13 mouse cellular contexts compared by ENCODE assay signal in the genomic region with DNA sequence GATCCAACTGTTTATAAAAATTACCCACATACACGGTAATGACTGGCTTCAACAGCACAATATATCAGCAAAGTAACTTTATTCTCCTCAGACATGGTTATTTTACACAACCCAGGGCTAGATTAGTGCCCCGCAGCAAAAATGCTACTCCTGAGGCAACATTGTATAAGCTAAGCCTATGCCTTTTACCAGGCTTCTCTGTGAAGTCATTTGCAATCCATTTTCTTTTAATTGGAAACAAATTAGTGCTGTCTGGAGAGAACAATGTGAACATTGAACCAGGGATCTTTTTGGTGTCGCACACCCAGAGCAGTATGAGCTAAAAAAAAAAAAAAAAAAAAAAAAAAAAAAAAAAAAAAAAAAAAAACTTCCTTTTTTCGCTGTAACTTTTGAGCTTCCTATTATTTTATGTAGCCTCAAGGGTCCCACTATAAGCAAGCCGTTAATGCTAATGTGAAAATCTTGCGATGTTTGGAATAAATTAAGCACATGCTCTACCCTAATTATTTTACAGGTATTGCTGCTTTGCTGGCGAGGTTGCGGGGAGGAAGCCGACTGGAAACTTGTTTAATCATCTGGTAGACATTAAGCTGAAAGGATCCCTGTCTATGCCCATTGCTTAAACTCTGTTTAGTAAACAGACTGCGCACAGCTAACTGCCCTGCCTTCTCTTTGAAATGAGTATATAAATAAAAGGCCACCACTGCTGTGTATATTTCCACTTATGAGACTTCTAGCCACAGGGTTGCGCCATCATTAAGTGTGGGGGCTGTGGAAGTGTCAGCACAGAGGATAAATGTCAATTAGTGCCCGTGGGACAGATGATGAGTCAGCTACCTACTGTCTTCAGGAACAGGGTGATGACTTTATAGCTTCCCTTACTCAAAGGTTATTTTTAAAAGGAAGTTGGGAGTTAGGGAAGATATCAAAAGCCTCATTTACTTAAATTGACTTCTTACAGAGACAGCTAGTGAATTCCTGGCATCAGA.
DNase-seq lines count a peak whose midpoint lies in the region; ATAC-seq lines count a peak whose summit lies in the region.
"Had no signal": no experiment of that assay in that cellular context is flagged by ENCODE, and none has a peak within 500 bp of the region (broad histone marks: within the 10 kb centered on the region; RNA-seq: fewer than 3 reads in every experiment).

No protein-coding gene starts in this region.

- peak; percentile 4 for DNase-seq in midbrain, embryonic 14.5 days
- no peak for DNase-seq in midbrain, embryonic 11.5 days (ENCODE audit: low spot score, missing footprints)
- peak; percentile 28 for DNase-seq in embryo, embryonic 9.5 days (ENCODE audit: extremely low spot score)
- peak; percentile 39 for DNase-seq in retina, embryonic 14.5 days (ENCODE audit: low spot score)
- DNase-seq in frontal cortex, postnatal 25 days (ENCODE audit: low spot score in 2 of 2) = no peak
- no peak for DNase-seq in right cerebral cortex, adult 2 months (ENCODE audit: low spot score in 2 of 2)
- DNase-seq in heart, embryonic 10.5 days (ENCODE audit: low spot score) = no peak
- DNase-seq: heart, adult 18-20 months; liver had no signal

- no peaks in the 10 kb centered on the region for H3K4me1 ChIP-seq in midbrain, embryonic 14.5 days (ENCODE audit: control insufficient read depth, insufficient read depth, low read length)
- H3K4me1 ChIP-seq in midbrain, embryonic 11.5 days (ENCODE audit: control insufficient read depth, insufficient read depth, low read length) = no peaks in the 10 kb centered on the region
- H3K4me1 ChIP-seq in heart, embryonic 10.5 days = no peaks in the 10 kb centered on the region

- no peak overlapping the region for H3K9ac ChIP-seq in midbrain, embryonic 14.5 days (replicated peaks; ENCODE audit: low read length)
- no peak overlapping the region for H3K9ac ChIP-seq in midbrain, embryonic 11.5 days (ENCODE audit: low read length)

- H3K36me3 ChIP-seq in midbrain, embryonic 14.5 days (ENCODE audit: control insufficient read depth, insufficient read depth, low read length) = no peaks in the 10 kb centered on the region
- no peaks in the 10 kb centered on the region for H3K36me3 ChIP-seq in midbrain, embryonic 11.5 days (ENCODE audit: control insufficient read depth, insufficient read depth, low read length)
- no peaks in the 10 kb centered on the region for H3K36me3 ChIP-seq in heart, embryonic 10.5 days

- no peak overlapping the region for H3K4me3 ChIP-seq in midbrain, embryonic 14.5 days (replicated peaks; ENCODE audit: low read depth, low read length)
- no peak overlapping the region for H3K4me3 ChIP-seq in midbrain, embryonic 11.5 days (ENCODE audit: low read depth, low read length)
- no peak overlapping the region for H3K4me3 ChIP-seq in heart, embryonic 10.5 days
- H3K4me3 ChIP-seq: layer of hippocampus, adult 2 months had no signal

- no peak overlapping the region for H3K4me2 ChIP-seq in midbrain, embryonic 14.5 days (ENCODE audit: low read length)
- H3K4me2 ChIP-seq in midbrain, embryonic 11.5 days = no peak overlapping the region

- H3K27ac ChIP-seq in midbrain, embryonic 14.5 days (replicated peaks; ENCODE audit: low read depth, low read length) = no peak overlapping the region
- no peak overlapping the region for H3K27ac ChIP-seq in midbrain, embryonic 11.5 days (ENCODE audit: low read depth, low read length)
- no peak overlapping the region for H3K27ac ChIP-seq in heart, embryonic 10.5 days
- H3K27ac ChIP-seq: layer of hippocampus, adult 2 months; macrophage had no signal

- no peaks in the 10 kb centered on the region for H3K27me3 ChIP-seq in midbrain, embryonic 14.5 days (ENCODE audit: control insufficient read depth, insufficient read depth, low read length)
- H3K27me3 ChIP-seq in midbrain, embryonic 11.5 days (ENCODE audit: control insufficient read depth, insufficient read depth, low read length) = no peaks in the 10 kb centered on the region
- no peaks in the 10 kb centered on the region for H3K27me3 ChIP-seq in heart, embryonic 10.5 days (ENCODE audit: insufficient read depth, poor library complexity, severe bottlenecking)

- no peak; the same call in 1 of the 2 replicates for ATAC-seq in midbrain, embryonic 14.5 days (ENCODE audit: low FRiP score, low TSS enrichment)
- no peak for ATAC-seq in midbrain, embryonic 11.5 days (ENCODE audit: low FRiP score)
- peak; percentile 40; the same call in 1 of the 2 replicates for ATAC-seq in granulocyte monocyte progenitor cell, adult 5-6 weeks (replicated peaks; ENCODE audit: poor library complexity, severe bottlenecking)
- ATAC-seq: inflammation-experienced regulatory T-cells, adult 6 months had no signal

- 63% methylated on average over 12 of the region's 12 CpGs for WGBS in midbrain, embryonic 14.5 days
- 63% methylated on average over 12 of the region's 12 CpGs for WGBS in midbrain, embryonic 11.5 days
- 73% methylated on average over 12 of the region's 12 CpGs for WGBS in heart, embryonic 10.5 days

- H3K9me3 ChIP-seq in midbrain, embryonic 14.5 days (ENCODE audit: control insufficient read depth, low read length) = no peaks in the 10 kb centered on the region
- H3K9me3 ChIP-seq in midbrain, embryonic 11.5 days (ENCODE audit: control insufficient read depth, low read length) = no peaks in the 10 kb centered on the region
- no peaks in the 10 kb centered on the region for H3K9me3 ChIP-seq in heart, embryonic 10.5 days

Comparison
In these comparisons a context has a peak if more than half of its experiments do, and no peak if none do; other contexts are left out.
1. DNase-seq: peak in midbrain, embryonic 14.5 days (single experiment), embryo, embryonic 9.5 days (single experiment) and retina, embryonic 14.5 days (single experiment); none in midbrain, embryonic 11.5 days (single experiment), frontal cortex, postnatal 25 days (0 of 2), right cerebral cortex, adult 2 months (0 of 2) and heart, embryonic 10.5 days (single experiment).